Mouse (Mus musculus) E14TG2a.4 (cell line): ENCODE results near the gene Lce3e.

Experiments used
- CTCF ChIP-seq: conservative IDR thresholded peaks from 2 replicates; pipeline ENCODE4 v1.5.1; 2014; ENCODE audit warnings: low read length
- NANOG ChIP-seq: IDR thresholded peaks from 2 replicates; pipeline ENCODE4 v1.6.1; 2014; ENCODE audit warnings: borderline replicate concordance, low read length, mixed read lengths

- TF ChIP-seq CTCF = no peak
- no peak for TF ChIP-seq NANOG
Measured at GRCm38 (mm10) chr3:92944186-92944585, 22.7 kb upstream of the Lce3e start, which contains the start of gene Lce3c.
